Mouse (Mus musculus) limb, embryonic 14.5 days (tissue): ENCODE data around the gene Ccdc12. TPM values are rescaled to one million over a fixed set of nuclear protein-coding genes. Genes with fewer than 3 reads are reported as not detected.

Experiments
- ATAC-seq: fragments of 200-750 bp; cut with Nextera tagmentation; 2 replicates; pipeline ENCODE4 v1.8.0; 2017; ENCODE audit warnings: low read depth, moderate number of reproducible peaks, moderate TSS enrichment; ENCODE audit not compliant: low FRiP score
- DNase-seq: peaks from one replicate; pipeline ENCODE4 v3.0.0-alpha.2; 2015; ENCODE audit warnings: low spot score
- H3K27ac ChIP-seq: fragments of 300-500 bp; sonication (generic); replicated peaks from 2 replicates; pipeline ENCODE4 v1.5.1; 2014; ENCODE audit warnings: low read depth, mild to moderate bottlenecking, low read length, moderate library complexity, mixed read lengths
- H3K27me3 ChIP-seq: fragments of 300-500 bp; sonication (generic); 2 replicates; pipeline ENCODE4 v1.6.1; 2014; ENCODE audit warnings: low read length, mixed read lengths; ENCODE audit not compliant: control insufficient read depth, insufficient read depth
- H3K36me3 ChIP-seq: fragments of 300-500 bp; sonication (generic); 2 replicates; pipeline ENCODE4 v1.6.1; 2014; ENCODE audit warnings: mild to moderate bottlenecking, low read length, moderate library complexity, mixed read lengths; ENCODE audit not compliant: control insufficient read depth, insufficient read depth
- H3K4me1 ChIP-seq: fragments of 300-500 bp; sonication (generic); 2 replicates; pipeline ENCODE4 v1.6.1; 2014; ENCODE audit warnings: antibody characterized with exemption, low read length, mixed read lengths; ENCODE audit not compliant: control insufficient read depth, insufficient read depth
- H3K4me2 ChIP-seq: fragments of 300-500 bp; sonication (generic); replicated peaks from 2 replicates; pipeline ENCODE4 v1.6.1; 2014; ENCODE audit warnings: low read depth, mild to moderate bottlenecking, low read length, moderate library complexity; ENCODE audit not compliant: severe bottlenecking
- H3K4me3 ChIP-seq: fragments of 300-500 bp; sonication (generic); replicated peaks from 2 replicates; pipeline ENCODE4 v1.5.1; 2014; ENCODE audit warnings: low read length
- H3K9ac ChIP-seq: fragments of 300-500 bp; sonication (generic); 2 replicates; pipeline ENCODE4 v1.6.1; 2014; ENCODE audit warnings: mild to moderate bottlenecking, low read depth, low read length, moderate library complexity; ENCODE audit not compliant: severe bottlenecking
- H3K9me3 ChIP-seq: fragments of 300-500 bp; sonication (generic); 2 replicates; pipeline ENCODE4 v1.6.1; 2016; ENCODE audit warnings: low read length; ENCODE audit not compliant: control insufficient read depth
- POLR2A ChIP-seq: fragments of 200-500 bp; IDR thresholded peaks from 2 replicates; pipeline ENCODE4 v1.8.0; 2012; ENCODE audit warnings: inconsistent platforms, mild to moderate bottlenecking, moderate library complexity, borderline replicate concordance; ENCODE audit not compliant: insufficient read depth, insufficient read length; ENCODE audit errors: extremely low read depth
- WGBS: fragments of 180-500 bp; shearing (Covaris S2); extraction: QIAGEN DNeasy Blood & Tissue Kit; methylation state at CpG from one replicate; pipeline ENCODE4 v1.1.7; 2014; 5-methylcytosine and 5-hydroxymethylcytosine counted together
- polyA plus RNA-seq, 2 experiments: library from polyadenylated mRNA; depleted of rRNA in 1 of 2; stranded (reverse) in 1 of 2; unstranded in 1 of 2; fragments of >200 nt; fragmentation: Nextera tagmentation in 1 of 2; extraction: Ambion mirVana in 1 of 2; gene quantifications; 2 replicates each; pipeline versions ENCODE4 v1.2.1 to v1.2.3; 2012 to 2014

The Ccdc12 gene
- polyA plus RNA-seq, 2 experiments: 83.8 to 102 TPM

- Histone ChIP-seq H3K27me3 (peaks cover under 1% of the 10 kb centered on the region; the same call in 1 of the 2 replicates), H3K27ac (no peak overlapping the region), H3K9me3 (no peaks in the 10 kb centered on the region), H3K4me1 (peaks cover 23% of the 10 kb centered on the region), H3K4me3 (no peak overlapping the region), H3K9ac (no peak overlapping the region), H3K36me3 (peaks cover 60% of the 10 kb centered on the region), H3K4me2 (no peak overlapping the region)
- ATAC-seq: no peak
- 93% methylated on average over 10 of the region's 10 CpGs for WGBS
- no peak for DNase-seq
- no peak for TF ChIP-seq POLR2A
These were observed 65.8 kb downstream of the Ccdc12 start for GRCm38 (mm10) chr9:110722060-110722459.

GRCm38 (mm10) chr9:110725721-110726135 is 69.4 kb downstream of the Ccdc12 start:
- ATAC-seq (peak; percentile 42; the same call in 1 of the 2 replicates), DNase-seq (peak; percentile 59)
- H3K27me3 ChIP-seq: peaks cover 13% of the 10 kb centered on the region; the same call in 1 of the 2 replicates
- peaks cover 90% of the 10 kb centered on the region for H3K36me3 ChIP-seq
- no peaks in the 10 kb centered on the region for H3K9me3 ChIP-seq
- H3K4me1 ChIP-seq: peaks cover 30% of the 10 kb centered on the region
- no peak overlapping the region for H3K4me3 ChIP-seq
- WGBS: 8% methylated on average over 9 of the region's 9 CpGs
- H3K4me2 ChIP-seq: no peak overlapping the region
- H3K9ac ChIP-seq: no peak overlapping the region
- no peak overlapping the region for H3K27ac ChIP-seq
- TF ChIP-seq POLR2A: no peak

GRCm38 (mm10) chr9:110726867-110727266 is 70.6 kb downstream of the Ccdc12 start:
- Histone ChIP-seq H3K4me3 (no peak overlapping the region), H3K4me1 (peaks cover 31% of the 10 kb centered on the region)

GRCm38 (mm10) chr9:110729841-110730240 is 73.5 kb downstream of the Ccdc12 start:
- DNase-seq (peak; percentile 36), ATAC-seq (no peak)
- Histone ChIP-seq H3K27me3 (peaks cover 13% of the 10 kb centered on the region; the same call in 1 of the 2 replicates), H3K9ac (no peak overlapping the region), H3K4me2 (no peak overlapping the region), H3K9me3 (no peaks in the 10 kb centered on the region), H3K4me3 (no peak overlapping the region), H3K27ac (no peak overlapping the region), H3K4me1 (peaks cover 52% of the 10 kb centered on the region), H3K36me3 (peaks cover 62% of the 10 kb centered on the region)
- WGBS: 22% methylated on average over 8 of the region's 8 CpGs
- no peak for TF ChIP-seq POLR2A

More at GRCm38 (mm10) chr9:110726867-110727266, 70.6 kb downstream of the Ccdc12 start:
- Histone ChIP-seq H3K9ac (no peak overlapping the region), H3K9me3 (no peaks in the 10 kb centered on the region), H3K27ac (no peak overlapping the region), H3K36me3 (peaks cover 88% of the 10 kb centered on the region), H3K27me3 (peaks cover 13% of the 10 kb centered on the region; the same call in 1 of the 2 replicates), H3K4me2 (0 out of 2 replicates have a peak overlapping the region, but pooled peaks have one; percentile 25)
- DNase-seq (no peak), ATAC-seq (no peak)
- 23% methylated on average over 27 of the region's 33 CpGs for WGBS
- TF ChIP-seq POLR2A: no peak

- peaks cover 46% of the 10 kb centered on the region for H3K4me1 ChIP-seq
- peaks cover 45% of the 10 kb centered on the region for H3K36me3 ChIP-seq
- H3K4me3 ChIP-seq: no peak overlapping the region
- H3K4me2 ChIP-seq: no peak overlapping the region
- ATAC-seq (no peak), DNase-seq (no peak)
- no peak overlapping the region for H3K27ac ChIP-seq
- no peaks in the 10 kb centered on the region for H3K9me3 ChIP-seq
- no peak overlapping the region for H3K9ac ChIP-seq
- 54% methylated on average over 4 of the region's 4 CpGs for WGBS
- TF ChIP-seq POLR2A: no peak
- peaks cover 13% of the 10 kb centered on the region; the same call in 1 of the 2 replicates for H3K27me3 ChIP-seq
These were observed 75.6 kb downstream of the Ccdc12 start for GRCm38 (mm10) chr9:110731859-110732258.
